Mouse (Mus musculus): ENCODE results near the gene Plekha1.
A peak's percentile ranks its signal among the peaks of the same experiment; 100 is the strongest.

DNA sequence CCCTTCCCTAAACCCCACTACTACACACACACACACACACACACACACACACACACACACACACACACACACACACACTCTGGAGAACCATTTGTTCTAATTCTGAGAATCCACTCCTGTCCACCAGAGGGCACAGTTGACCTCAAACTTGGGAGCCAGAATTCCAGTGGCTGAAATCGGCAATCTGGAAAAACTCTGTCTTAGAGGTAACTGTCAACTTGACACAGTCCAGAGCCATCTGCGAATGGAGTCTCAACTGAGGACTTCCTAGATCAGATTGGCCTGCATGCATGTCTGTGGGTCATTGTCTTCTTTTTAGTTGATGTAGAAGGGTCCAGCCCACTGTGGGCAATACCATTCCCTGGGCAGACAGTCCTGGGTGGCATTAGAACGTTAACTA is 38.1 kb upstream of the Plekha1 start:
- TF ChIP-seq RAD21 (IDR thresholded peaks at IDR 0.05; ENCODE audit: low read depth, low read length) (peak; percentile 32), CTCF (IDR thresholded peaks at IDR 0.05 in 2 of 3, conservative IDR thresholded peaks at IDR 0.05 in 1 of 3; ENCODE audit: control insufficient read depth in 1 of 3, insufficient read depth in 1 of 3, low read depth in 2 of 3, low read length in 3 of 3, poor library complexity in 1 of 3, severe bottlenecking in 1 of 3) (peak in 2 of 3 experiments; percentile 27 to 46; a peak in 3 of 6 replicates), TBP (IDR thresholded peaks at IDR 0.05; ENCODE audit: low read depth, low read length) (no peak), EP300 (IDR thresholded peaks at IDR 0.05; ENCODE audit: low read depth in 1 of 2, low read length in 2 of 2) (no peak), POLR2AphosphoS5 (IDR thresholded peaks at IDR 0.05; ENCODE audit: borderline replicate concordance, low read depth, low read length) (no peak), NELFE (IDR thresholded peaks at IDR 0.05; ENCODE audit: low read depth, low read length) (no peak), MXI1 (IDR thresholded peaks at IDR 0.05; ENCODE audit: low read depth, low read length) (no peak), TAL1 (IDR thresholded peaks at IDR 0.05; ENCODE audit: low read length) (no peak), POLR2A (IDR thresholded peaks at IDR 0.05; ENCODE audit: control insufficient read depth in 1 of 2, insufficient read depth in 1 of 2, low read depth in 1 of 2, low read length in 2 of 2, poor library complexity in 1 of 2) (no peak)

All from MEL (cell line).